Mouse (Mus musculus) B cell, adult 2 months (primary cell): ENCODE results near the gene Dpp4.

Experiments
- DNase-seq, 2 experiments: peaks; one replicate each; pipeline ENCODE4 v3.0.0; 2022

The Dpp4 gene

GRCm38 (mm10) chr2:62357259-62357658, 54.8 kb downstream of the Dpp4 start:
- no peak for DNase-seq

- no peak for DNase-seq
Observed at GRCm38 (mm10) chr2:62356606-62357005, 55.4 kb downstream of the Dpp4 start.

- DNase-seq = no peak
Observed at GRCm38 (mm10) chr2:62355766-62356165, 56.3 kb downstream of the Dpp4 start.

- no peak for DNase-seq
Observed at GRCm38 (mm10) chr2:62352035-62352434, 60.0 kb downstream of the Dpp4 start.

GRCm38 (mm10) chr2:62347762-62348161, 64.3 kb downstream of the Dpp4 start:
- no peak for DNase-seq

- no peak for DNase-seq
Observed at GRCm38 (mm10) chr2:62346771-62347170, 65.3 kb downstream of the Dpp4 start.

- DNase-seq = no peak
Observed at GRCm38 (mm10) chr2:62344367-62344766, 67.7 kb downstream of the Dpp4 start.

GRCm38 (mm10) chr2:62341734-62342128, 70.3 kb downstream of the Dpp4 start:
- DNase-seq = no peak

GRCm38 (mm10) chr2:62341061-62341733, 70.8 kb downstream of the Dpp4 start:
- DNase-seq = no peak

- DNase-seq = no peak
Observed at GRCm38 (mm10) chr2:62339222-62339944, 72.6 kb downstream of the Dpp4 start.

GRCm38 (mm10) chr2:62337086-62337485, 74.9 kb downstream of the Dpp4 start:
- no peak for DNase-seq

- DNase-seq = no peak
Observed at GRCm38 (mm10) chr2:62334397-62335243, 77.4 kb downstream of the Dpp4 start.

GRCm38 (mm10) chr2:62332465-62332864, 79.6 kb downstream of the Dpp4 start:
- no peak for DNase-seq

- DNase-seq = no peak
Observed at GRCm38 (mm10) chr2:62331913-62332312, 80.1 kb downstream of the Dpp4 start.

- no peak for DNase-seq
Observed at GRCm38 (mm10) chr2:62325388-62325787, 86.6 kb downstream of the Dpp4 start.

GRCm38 (mm10) chr2:62323078-62323637, 88.9 kb downstream of the Dpp4 start:
- DNase-seq = no peak

GRCm38 (mm10) chr2:62319489-62319888, 92.5 kb downstream of the Dpp4 start:
- no peak for DNase-seq

- no peak for DNase-seq
Observed at GRCm38 (mm10) chr2:62316930-62317329, 95.1 kb downstream of the Dpp4 start.

GRCm38 (mm10) chr2:62307477-62307876, 104.6 kb downstream of the Dpp4 start:
- no peak for DNase-seq

- DNase-seq = no peak
Observed at GRCm38 (mm10) chr2:62306978-62307377, 105.1 kb downstream of the Dpp4 start.

- no peak for DNase-seq
Observed at GRCm38 (mm10) chr2:62301716-62302115, 110.3 kb downstream of the Dpp4 start.

- DNase-seq = no peak
Observed at GRCm38 (mm10) chr2:62293846-62294245, 118.2 kb downstream of the Dpp4 start.

GRCm38 (mm10) chr2:62287532-62287931, 124.5 kb downstream of the Dpp4 start:
- DNase-seq = no peak
